Mouse (Mus musculus): ENCODE results near the gene Gm9733. TPM values are rescaled to one million over a fixed set of nuclear protein-coding genes. Genes with fewer than 3 reads are reported as not detected.

Gene Gm9733
- polyA plus RNA-seq, 1 experiment = not detected

GRCm38 (mm10) chr3:15284424-15285328 is 47.4 kb downstream of the Gm9733 start:
- H3K4me3 ChIP-seq (ENCODE audit: low read depth, low read length) = no peak overlapping the region
- H3K27ac ChIP-seq (ENCODE audit: insufficient read depth, low read depth, low read length) = no peak overlapping the region
- no peaks in the 10 kb centered on the region for H3K4me1 ChIP-seq (ENCODE audit: control insufficient read depth, insufficient read depth, insufficient read length, low read length)
- TF ChIP-seq CTCF (IDR thresholded peaks at IDR 0.05; ENCODE audit: extremely low read depth, insufficient read length, insufficient replicate concordance, low read depth, low read length) = no peak
- TF ChIP-seq POLR2A (IDR thresholded peaks at IDR 0.05; ENCODE audit: low read depth, low read length) = no peak
- WGBS = 70% methylated on average over 6 of the region's 6 CpGs
- H3K36me3 ChIP-seq (ENCODE audit: control insufficient read depth, insufficient read depth, low read length) = no peaks in the 10 kb centered on the region
- H3K27me3 ChIP-seq (ENCODE audit: control insufficient read depth, insufficient read depth, low read length) = no peaks in the 10 kb centered on the region

- 61% methylated on average over 5 of the region's 5 CpGs for WGBS
- Histone ChIP-seq H3K27ac (ENCODE audit: insufficient read depth, low read depth, low read length) (no peak overlapping the region), H3K27me3 (ENCODE audit: control insufficient read depth, insufficient read depth, low read length) (no peaks in the 10 kb centered on the region), H3K4me1 (ENCODE audit: control insufficient read depth, insufficient read depth, insufficient read length, low read length) (no peaks in the 10 kb centered on the region), H3K36me3 (ENCODE audit: control insufficient read depth, insufficient read depth, low read length) (no peaks in the 10 kb centered on the region), H3K4me3 (ENCODE audit: low read depth, low read length) (no peak overlapping the region)
- TF ChIP-seq CTCF (IDR thresholded peaks at IDR 0.05; ENCODE audit: extremely low read depth, insufficient read length, insufficient replicate concordance, low read depth, low read length) = no peak
- no peak for TF ChIP-seq POLR2A (IDR thresholded peaks at IDR 0.05; ENCODE audit: low read depth, low read length)
These were observed 56.1 kb downstream of the Gm9733 start for GRCm38 (mm10) chr3:15275899-15276526.

GRCm38 (mm10) chr3:15264450-15264849 is 67.7 kb downstream of the Gm9733 start:
- Histone ChIP-seq H3K27ac (ENCODE audit: insufficient read depth, low read depth, low read length) (no peak overlapping the region), H3K4me3 (ENCODE audit: low read depth, low read length) (no peak overlapping the region), H3K36me3 (ENCODE audit: control insufficient read depth, insufficient read depth, low read length) (no peaks in the 10 kb centered on the region), H3K27me3 (ENCODE audit: control insufficient read depth, insufficient read depth, low read length) (no peaks in the 10 kb centered on the region), H3K4me1 (ENCODE audit: control insufficient read depth, insufficient read depth, insufficient read length, low read length) (no peaks in the 10 kb centered on the region)
- 8% methylated on average over 3 of the region's 3 CpGs for WGBS
- TF ChIP-seq CTCF (IDR thresholded peaks at IDR 0.05; ENCODE audit: extremely low read depth, insufficient read length, insufficient replicate concordance, low read depth, low read length) = no peak
- no peak for TF ChIP-seq POLR2A (IDR thresholded peaks at IDR 0.05; ENCODE audit: low read depth, low read length)

GRCm38 (mm10) chr3:15255726-15256125 is 76.4 kb downstream of the Gm9733 start:
- Histone ChIP-seq H3K27ac (ENCODE audit: insufficient read depth, low read depth, low read length) (no peak overlapping the region), H3K4me1 (ENCODE audit: control insufficient read depth, insufficient read depth, insufficient read length, low read length) (no peaks in the 10 kb centered on the region), H3K36me3 (ENCODE audit: control insufficient read depth, insufficient read depth, low read length) (no peaks in the 10 kb centered on the region), H3K4me3 (ENCODE audit: low read depth, low read length) (no peak overlapping the region), H3K27me3 (ENCODE audit: control insufficient read depth, insufficient read depth, low read length) (no peaks in the 10 kb centered on the region)
- TF ChIP-seq POLR2A (IDR thresholded peaks at IDR 0.05; ENCODE audit: low read depth, low read length) (no peak), CTCF (IDR thresholded peaks at IDR 0.05; ENCODE audit: extremely low read depth, insufficient read length, insufficient replicate concordance, low read depth, low read length) (no peak)
- 76% methylated on average over 6 of the region's 6 CpGs for WGBS

Other genes starting within 250 kb of the Gm9733 start
- 0.11 TPM in 1 of 2 replicates, not detected in the other for gene Sirpb1a, start 94.2 kb upstream of the Gm9733 start, polyA plus RNA-seq (2012; rRNA removed)
- not detected in 2 replicates for gene Sirpb1b, start 242.8 kb upstream of the Gm9733 start, polyA plus RNA-seq (2012; rRNA removed)